Mouse (Mus musculus) T-cell, adult 2 months (primary cell): ENCODE measurements at regions not wholly inside any gene's neighbourhood (a gene's known extent, or its start where the extent isn't known, plus 50 kb on each side); places are given as distances from the start of the nearest gene placed in this dataset.

ENCODE experiments used
- DNase-seq: peaks from one replicate; pipeline ENCODE4 v3.0.0; 2022; ENCODE audit warnings: low spot score

DNA sequence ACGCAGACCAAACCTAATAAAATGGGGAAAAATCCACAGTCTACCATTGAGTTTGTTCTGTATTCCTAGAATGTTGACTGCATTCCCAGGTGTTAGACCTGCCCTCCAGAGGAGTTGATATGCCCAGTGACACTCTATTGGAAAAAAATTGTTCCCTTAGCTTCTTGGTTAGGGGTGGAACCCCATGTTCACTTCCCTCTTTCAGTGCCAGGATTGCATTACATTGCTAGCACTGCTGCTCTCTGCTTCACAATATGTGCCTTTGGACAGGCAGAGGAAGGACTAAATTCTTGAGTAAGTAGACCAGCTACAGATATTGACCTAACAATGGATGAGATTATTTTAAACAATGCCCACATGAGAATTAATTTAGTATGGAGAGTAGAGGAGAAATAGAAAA, 607.3 kb upstream of the Nr5a2 start:
- no peak for DNase-seq

GRCm38 (mm10) chr1:137565573-137566048, 605.4 kb upstream of the Nr5a2 start:
- no peak for DNase-seq

DNA sequence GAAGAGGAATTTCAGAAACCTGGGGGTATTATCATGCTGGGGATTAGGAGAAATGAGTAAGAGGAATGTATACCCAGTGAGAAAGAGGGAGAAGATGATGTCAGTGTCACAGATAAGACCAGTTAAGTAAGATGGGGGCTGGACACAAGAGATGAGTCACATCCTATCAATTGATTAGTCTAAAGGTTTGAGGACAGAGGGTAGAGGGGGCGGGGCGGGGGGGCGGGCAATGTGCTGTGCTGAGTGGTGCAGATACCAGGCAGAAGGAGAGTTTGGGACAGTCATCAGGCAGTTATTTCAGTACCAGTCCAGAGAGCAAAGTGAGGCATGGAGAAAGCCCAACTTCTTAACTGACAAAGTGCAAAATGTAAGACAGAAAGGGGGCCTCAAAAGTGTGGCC, 601.4 kb upstream of the Nr5a2 start:
- DNase-seq: no peak

DNA sequence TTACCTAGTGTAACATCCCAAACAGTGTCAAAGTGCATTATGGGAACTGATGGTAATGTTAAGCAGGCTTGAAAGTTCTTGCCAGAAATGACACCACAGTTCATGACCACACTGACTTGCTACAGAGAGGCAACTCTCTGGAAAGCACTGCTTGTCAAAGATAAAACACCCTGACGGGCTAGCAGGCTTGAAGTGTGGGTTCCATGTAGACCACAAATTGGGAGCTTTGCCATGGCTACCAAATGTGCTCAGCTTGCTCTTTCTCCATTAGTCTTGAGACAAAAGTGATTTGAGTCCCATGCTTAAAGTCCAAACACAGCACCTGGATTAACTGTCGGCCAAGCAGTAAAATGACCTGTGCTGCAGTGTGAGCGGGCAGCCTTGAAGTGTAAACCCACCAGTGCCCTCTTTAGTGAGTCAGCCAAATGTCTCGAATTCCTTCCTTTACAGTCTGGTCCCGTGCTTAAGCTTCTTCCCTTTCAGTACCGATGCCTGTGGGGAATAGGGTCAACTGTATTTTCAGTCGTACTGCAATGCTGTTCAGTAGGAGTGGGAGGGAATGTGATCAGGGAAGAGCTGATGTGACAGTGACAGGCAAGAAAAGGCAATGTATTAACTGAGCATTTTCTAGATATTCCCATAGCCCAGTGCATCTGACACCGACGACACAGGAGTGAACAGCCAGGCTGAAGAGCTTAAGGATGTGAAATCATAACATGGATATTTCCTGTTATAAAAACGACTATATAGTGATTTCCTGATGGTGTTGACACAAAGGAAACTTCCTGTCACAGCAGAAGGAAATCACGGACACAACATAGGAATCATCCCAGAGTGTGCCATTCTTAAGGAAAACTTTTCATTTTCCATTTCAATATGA, 600.4 kb upstream of the Nr5a2 start:
- DNase-seq: no peak

DNA sequence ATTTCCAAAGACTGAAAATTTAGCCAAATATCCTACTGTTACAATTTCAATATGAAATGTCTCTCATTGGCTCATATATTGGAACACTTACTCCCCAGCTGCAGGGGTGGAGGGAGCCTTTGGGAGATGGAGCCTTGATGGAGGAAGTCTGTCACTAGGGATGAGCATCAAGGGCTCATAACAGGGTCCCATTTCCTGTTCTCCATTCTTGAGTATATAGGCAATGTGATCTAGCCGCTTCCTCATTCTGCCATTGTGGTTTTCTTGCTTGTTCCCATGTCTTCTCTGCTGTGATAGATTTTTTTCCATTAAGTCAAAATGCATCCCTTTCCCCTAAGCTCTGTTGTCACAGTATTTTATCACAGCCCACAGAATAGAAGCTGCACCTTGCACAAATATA, 589.4 kb upstream of the Nr5a2 start:
- no peak for DNase-seq

DNA sequence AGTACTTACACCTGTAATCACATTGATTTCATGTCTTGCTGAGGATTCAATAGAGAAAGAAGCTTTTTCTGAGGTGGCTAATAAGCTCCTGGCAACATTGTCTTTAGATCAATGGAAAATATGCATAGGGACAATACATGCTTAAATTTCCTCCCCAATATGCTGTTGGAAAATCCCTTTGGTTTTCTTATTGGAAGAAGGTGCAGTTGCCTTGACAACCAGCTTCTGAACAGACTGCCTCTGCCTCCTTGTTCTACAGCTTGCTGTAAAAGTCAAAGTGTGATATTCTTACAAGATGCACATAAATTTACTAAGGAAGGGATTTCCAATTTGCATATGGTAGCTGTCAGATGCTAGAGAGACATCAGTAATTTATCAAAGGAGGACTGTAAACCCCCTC, 585.4 kb upstream of the Nr5a2 start:
- no peak for DNase-seq

DNA sequence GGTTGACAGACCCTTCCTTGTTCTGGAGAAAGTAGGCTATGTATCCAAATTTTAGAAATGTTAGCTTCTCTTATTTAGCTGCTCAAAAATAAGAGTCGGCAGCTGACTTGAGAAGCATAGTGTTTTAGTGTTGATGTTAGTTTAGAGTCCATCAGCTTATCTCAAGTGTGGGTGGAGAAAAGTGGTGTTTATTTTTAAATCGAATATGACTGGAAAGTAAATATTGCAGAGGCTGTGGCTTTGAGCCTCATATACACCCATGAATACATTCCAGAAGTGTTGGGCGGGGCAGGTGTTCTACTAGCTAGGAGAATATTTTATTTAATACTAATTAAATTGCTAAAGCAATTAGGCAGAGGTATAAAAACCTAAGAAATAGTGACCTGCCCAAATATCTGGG, 583.6 kb upstream of the Nr5a2 start:
- no peak for DNase-seq

DNA sequence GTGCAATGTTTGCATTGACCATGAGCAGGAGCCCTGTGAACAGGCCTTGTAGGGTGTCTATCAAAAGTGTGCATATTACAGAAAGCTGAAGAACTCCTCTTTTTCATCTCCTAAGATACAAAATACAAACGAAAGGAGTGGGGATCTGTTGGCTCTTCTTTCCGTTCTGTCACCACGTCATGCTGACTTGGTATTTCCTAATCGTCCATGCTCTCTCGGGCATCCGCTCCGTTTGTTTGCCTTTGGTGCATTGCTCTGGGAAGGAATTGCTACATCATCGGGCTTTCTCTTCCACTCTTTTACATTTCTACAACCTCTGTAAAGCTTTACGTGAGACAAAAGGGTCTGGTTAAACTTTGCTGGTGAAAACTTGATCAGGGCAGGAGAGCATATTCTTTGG, 581.2 kb upstream of the Nr5a2 start:
- DNase-seq: no peak

DNA sequence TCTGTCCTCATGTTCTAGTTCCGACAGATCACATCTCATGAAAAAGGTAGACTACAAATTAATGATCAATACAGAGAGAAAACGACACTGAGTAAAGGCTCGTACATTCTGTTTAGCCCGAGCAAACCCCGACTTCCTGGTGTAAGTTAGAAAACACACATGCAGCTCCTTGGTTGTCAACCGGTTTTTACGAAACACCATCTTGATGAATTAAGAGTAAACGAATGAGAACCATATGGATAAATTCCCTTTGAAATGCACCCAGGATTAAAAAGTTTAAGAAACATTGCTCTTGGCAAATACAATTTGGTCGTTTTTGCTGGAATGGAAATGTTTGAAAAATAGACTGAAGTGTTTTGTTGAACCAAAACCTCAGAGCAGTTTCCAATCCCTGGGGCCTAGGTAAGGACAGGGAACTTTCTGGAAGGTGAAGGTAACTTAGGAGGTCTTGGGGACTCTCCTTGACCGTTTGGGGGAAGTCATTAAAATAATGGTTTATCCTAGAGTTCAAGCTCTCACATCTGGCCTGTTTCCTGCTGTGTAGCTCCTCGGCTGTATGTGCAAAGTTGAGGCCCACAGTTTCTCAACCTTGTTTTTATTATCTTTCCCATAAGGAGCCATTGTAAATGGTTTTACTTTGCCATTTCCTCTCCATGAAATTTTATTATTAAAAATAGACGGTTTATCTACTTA, 579.3 kb upstream of the Nr5a2 start:
- no peak for DNase-seq

- DNase-seq: no peak
Measured at GRCm38 (mm10) chr1:137514750-137515149, 554.5 kb upstream of the Nr5a2 start.

DNA sequence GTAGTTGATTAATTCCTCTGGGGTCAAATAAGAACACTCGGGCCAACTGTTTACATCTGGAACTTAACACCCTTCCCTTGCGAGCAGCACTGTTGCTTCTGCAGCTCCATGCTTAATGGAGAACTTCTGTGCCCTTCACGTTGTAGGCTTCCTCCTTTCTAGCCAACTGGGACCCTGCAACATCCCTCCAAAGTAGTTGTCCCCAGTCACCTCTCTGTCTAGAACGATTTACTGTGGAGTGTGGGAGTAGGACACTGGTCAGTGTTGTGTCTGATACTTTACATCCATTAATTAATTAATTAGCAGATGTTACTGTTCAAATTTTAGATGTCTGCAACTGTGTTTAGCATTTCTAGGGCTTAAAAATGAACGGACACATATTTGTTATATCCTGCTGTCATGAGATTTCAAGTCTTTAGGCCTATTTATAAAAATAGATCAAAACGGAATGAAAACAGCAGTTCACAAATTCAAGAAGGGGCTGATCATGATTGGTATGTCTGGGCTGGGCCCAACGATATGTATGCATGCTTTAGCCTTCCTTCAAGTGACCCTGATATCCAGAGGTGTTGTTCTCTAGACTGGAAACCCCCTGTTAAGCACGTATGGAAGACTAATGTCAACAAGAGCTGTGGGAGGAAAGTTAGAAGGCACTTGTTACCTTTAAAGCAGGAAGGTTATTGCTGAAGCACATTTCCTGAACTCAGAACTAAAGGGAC, 543.6 kb upstream of the Nr5a2 start:
- DNase-seq: no peak

DNA sequence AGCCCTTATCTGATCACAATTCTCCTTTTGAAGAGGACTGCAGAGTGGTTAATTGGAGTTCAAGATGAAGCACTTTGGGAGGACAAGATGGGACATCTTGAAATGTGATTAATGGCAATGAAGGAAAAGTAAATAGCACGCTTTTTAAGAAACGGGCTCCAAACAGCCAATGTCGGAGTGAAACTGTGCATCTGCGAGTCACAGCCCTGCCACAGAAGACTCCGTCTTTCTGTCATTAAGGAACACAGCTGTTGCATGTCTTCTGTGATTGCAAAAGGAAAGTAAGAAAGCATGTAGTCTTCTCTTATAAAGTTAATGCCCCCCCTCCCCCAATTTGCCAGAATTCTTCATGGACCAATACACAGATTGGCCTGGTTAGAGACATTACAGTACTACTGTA, 528.0 kb upstream of the Nr5a2 start:
- no peak for DNase-seq

- no peak for DNase-seq
Measured at GRCm38 (mm10) chr1:137478459-137478858, 518.2 kb upstream of the Nr5a2 start.

DNA sequence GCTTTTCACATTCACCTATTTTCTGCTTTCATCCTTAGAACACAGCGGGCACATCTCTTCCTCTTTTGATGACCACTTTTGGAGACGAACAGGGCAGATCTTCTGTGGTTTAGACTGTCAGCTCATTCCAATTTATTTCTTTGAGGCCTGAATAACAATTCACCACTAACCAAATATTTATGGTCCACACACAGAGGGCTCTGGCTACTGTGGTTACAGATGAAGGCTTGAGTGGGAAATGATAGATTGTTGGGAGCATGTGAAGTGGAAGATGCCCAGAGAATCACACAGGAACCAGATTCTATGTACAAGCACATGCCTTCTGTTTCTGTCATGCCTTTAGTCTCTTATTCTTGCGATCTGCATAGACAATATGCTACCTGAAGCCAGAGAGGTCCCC, 517.0 kb upstream of the Nr5a2 start:
- DNase-seq: no peak

GRCm38 (mm10) chr1:137474858-137475257, 514.6 kb upstream of the Nr5a2 start:
- DNase-seq: no peak

- no peak for DNase-seq
Measured at GRCm38 (mm10) chr1:137473800-137474685, 513.8 kb upstream of the Nr5a2 start.

- no peak for DNase-seq
Measured at GRCm38 (mm10) chr1:137464971-137465370, 504.7 kb upstream of the Nr5a2 start.

DNA sequence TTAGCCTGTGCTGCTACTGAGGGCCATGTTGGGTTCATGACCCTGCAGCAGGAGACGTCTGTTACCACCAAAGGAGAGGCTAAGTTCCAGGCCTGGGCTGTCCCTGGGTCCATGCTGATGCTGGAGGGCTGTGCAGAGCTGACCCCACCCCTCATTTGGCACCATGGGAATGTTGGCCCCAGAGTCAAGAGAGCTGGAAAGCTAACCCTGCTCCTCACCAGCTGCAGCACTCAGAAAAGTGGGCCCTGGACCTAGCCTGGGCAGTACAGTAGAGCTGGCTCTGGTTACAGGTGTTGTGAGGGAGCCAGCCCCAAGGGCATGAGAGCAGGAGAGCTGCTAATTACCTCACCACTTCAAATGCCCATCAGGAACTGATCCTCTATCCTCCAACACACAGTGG, 500.9 kb upstream of the Nr5a2 start:
- DNase-seq: no peak

- no peak for DNase-seq
Measured at GRCm38 (mm10) chr1:137453446-137454208, 493.4 kb upstream of the Nr5a2 start.

DNA sequence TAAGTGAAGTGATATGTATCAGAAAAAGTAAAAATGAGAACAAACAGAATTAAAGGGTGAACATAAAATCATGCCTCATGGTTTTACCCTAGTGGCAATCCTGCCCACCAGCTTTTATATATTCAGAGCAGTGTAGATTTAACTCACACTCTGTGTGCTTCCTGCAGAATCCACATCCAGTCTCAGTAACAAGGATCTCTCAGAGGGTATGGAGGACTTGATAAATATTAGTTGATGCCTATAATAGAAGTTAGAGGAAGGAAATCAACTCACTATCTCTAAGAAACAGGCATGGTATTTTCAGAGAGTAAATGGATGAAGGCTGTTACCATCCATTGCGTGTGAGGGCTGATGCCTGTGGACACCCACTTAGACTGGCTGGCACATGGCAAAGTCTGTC, 492.5 kb upstream of the Nr5a2 start:
- no peak for DNase-seq

- DNase-seq: no peak
Measured at GRCm38 (mm10) chr1:137446497-137446896, 486.2 kb upstream of the Nr5a2 start.
